8 mouse cellular contexts compared by ENCODE assay signal in the genomic region with DNA sequence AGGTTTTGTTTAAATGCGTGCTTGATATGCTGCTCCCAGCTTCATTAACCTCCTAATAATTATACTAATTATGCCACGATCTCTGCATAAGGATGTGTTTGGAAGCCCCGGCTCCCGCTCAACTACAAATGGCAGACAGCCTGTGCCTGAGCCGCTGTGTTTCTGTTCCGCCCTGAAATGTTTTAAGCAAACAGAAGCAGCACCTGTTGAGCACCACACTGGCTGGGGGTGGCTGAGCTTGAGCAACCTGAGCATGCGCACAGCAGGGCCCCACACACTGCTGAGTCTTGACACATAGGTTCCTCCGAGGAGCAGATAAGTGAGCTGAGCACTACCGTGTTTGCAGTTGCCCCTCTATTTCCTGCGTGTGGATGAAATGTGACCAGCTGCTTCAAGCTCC.
A peak's percentile ranks its signal among the peaks of the same experiment; 100 is the strongest.
DNase-seq lines count a peak whose midpoint lies in the region; ATAC-seq and TF ChIP-seq lines count a peak whose summit lies in the region.
"Had no signal": no experiment of that assay in that cellular context is flagged by ENCODE, and none has a peak within 500 bp of the region (broad histone marks: within the 10 kb centered on the region; RNA-seq: fewer than 3 reads in every experiment).

No protein-coding gene starts in this region.

- ATAC-seq in midbrain, postnatal 0 days (ENCODE audit: low FRiP score), result no peak
- ATAC-seq in midbrain, embryonic 11.5 days (ENCODE audit: low FRiP score), result no peak
- ATAC-seq in forebrain, embryonic 13.5 days, result peak; percentile 50; the same call in 1 of the 2 replicates

- no peaks in the 10 kb centered on the region for H3K27me3 ChIP-seq in midbrain, postnatal 0 days (ENCODE audit: insufficient read depth, low read length)
- H3K27me3 ChIP-seq in midbrain, embryonic 11.5 days (ENCODE audit: control insufficient read depth, insufficient read depth, low read length), result no peaks in the 10 kb centered on the region
- no peaks in the 10 kb centered on the region for H3K27me3 ChIP-seq in forebrain, embryonic 13.5 days

- H3K27ac ChIP-seq in midbrain, postnatal 0 days (ENCODE audit: low read depth, low read length), result no peak overlapping the region
- H3K27ac ChIP-seq in midbrain, embryonic 11.5 days (ENCODE audit: low read depth, low read length), result no peak overlapping the region
- H3K27ac ChIP-seq in forebrain, embryonic 13.5 days, result no peak overlapping the region

- TF ChIP-seq CTCF in midbrain, postnatal 0 days (IDR thresholded peaks at IDR 0.05), result no peak

- H3K4me2 ChIP-seq in midbrain, postnatal 0 days (ENCODE audit: low read depth, low read length, poor library complexity, severe bottlenecking), result 0 out of 2 replicates have a peak overlapping the region, but pooled peaks have one; percentile 3
- H3K4me2 ChIP-seq in midbrain, embryonic 11.5 days, result no peak overlapping the region
- H3K4me2 ChIP-seq in forebrain, embryonic 13.5 days, result peak overlapping the region; percentile 41

- H3K9ac ChIP-seq in midbrain, postnatal 0 days (replicated peaks; ENCODE audit: low read length, poor library complexity, severe bottlenecking), result no peak overlapping the region
- H3K9ac ChIP-seq in midbrain, embryonic 11.5 days (ENCODE audit: low read length), result no peak overlapping the region
- no peak overlapping the region for H3K9ac ChIP-seq in forebrain, embryonic 13.5 days

- peaks cover 2% of the 10 kb centered on the region; the same call in 1 of the 2 replicates for H3K4me1 ChIP-seq in midbrain, postnatal 0 days (ENCODE audit: insufficient read depth, low read length)
- no peaks in the 10 kb centered on the region for H3K4me1 ChIP-seq in midbrain, embryonic 11.5 days (ENCODE audit: control insufficient read depth, insufficient read depth, low read length)
- peaks cover 18% of the 10 kb centered on the region for H3K4me1 ChIP-seq in forebrain, embryonic 13.5 days

- intact Hi-C loops in left cerebral cortex, postnatal 14 days (cut with DNase I), result no loop called here

- H3K4me3 ChIP-seq in midbrain, postnatal 0 days (ENCODE audit: low read depth, low read length), result no peak overlapping the region
- H3K4me3 ChIP-seq in midbrain, embryonic 11.5 days (ENCODE audit: low read depth, low read length), result no peak overlapping the region
- H3K4me3 ChIP-seq in forebrain, embryonic 13.5 days, result peak overlapping the region; percentile 20

- 52% methylated on average over 10 of the region's 10 CpGs for WGBS in midbrain, postnatal 0 days
- WGBS in midbrain, embryonic 11.5 days, result 60% methylated on average over 10 of the region's 10 CpGs
- 20% methylated on average over 10 of the region's 10 CpGs for WGBS in forebrain, embryonic 13.5 days

- no peak for DNase-seq in midbrain, postnatal 0 days (ENCODE audit: low spot score)
- no peak for DNase-seq in midbrain, embryonic 11.5 days (ENCODE audit: low spot score, missing footprints)
- DNase-seq in left cerebral cortex, postnatal 14 days (ENCODE audit: low spot score in 2 of 2), result peak; percentile 51 to 61
- DNase-seq in kidney, adult 11 months, result no peak
- no peak for DNase-seq in ovary, postnatal 36 days (ENCODE audit: low spot score)
- no peak for DNase-seq in urinary bladder, postnatal 36 days (ENCODE audit: low spot score in 2 of 2)
- DNase-seq: spleen, adult 18-20 months had no signal

- H3K36me3 ChIP-seq in midbrain, postnatal 0 days (ENCODE audit: insufficient read depth, low read length), result no peaks in the 10 kb centered on the region
- H3K36me3 ChIP-seq in midbrain, embryonic 11.5 days (ENCODE audit: control insufficient read depth, insufficient read depth, low read length), result no peaks in the 10 kb centered on the region
- H3K36me3 ChIP-seq in forebrain, embryonic 13.5 days (ENCODE audit: poor library complexity, severe bottlenecking), result no peaks in the 10 kb centered on the region

- no peaks in the 10 kb centered on the region for H3K9me3 ChIP-seq in midbrain, postnatal 0 days (ENCODE audit: low read length)
- no peaks in the 10 kb centered on the region for H3K9me3 ChIP-seq in midbrain, embryonic 11.5 days (ENCODE audit: control insufficient read depth, low read length)
- H3K9me3 ChIP-seq in forebrain, embryonic 13.5 days (replicated peaks), result no peaks in the 10 kb centered on the region

Comparison
In these comparisons a context has a peak if more than half of its experiments do, and no peak if none do; other contexts are left out.
1. DNase-seq: peak in left cerebral cortex, postnatal 14 days (2 of 2); none in midbrain, postnatal 0 days (single experiment), midbrain, embryonic 11.5 days (single experiment), kidney, adult 11 months (single experiment), ovary, postnatal 36 days (single experiment) and urinary bladder, postnatal 36 days (0 of 2).